Mouse (Mus musculus) lung, embryonic 16.5 days (tissue): ENCODE results near the gene Spata25. TPM values are rescaled to one million over a fixed set of nuclear protein-coding genes. Genes with fewer than 3 reads are reported as not detected.
A peak's percentile ranks its signal among the peaks of the same experiment; 100 is the strongest.
"Not testable (repeated sequence)": the region's sequence is repeated elsewhere in the genome, so short reads cannot be mapped to it uniquely, and the experiment has no call there.

Experiments used
- ATAC-seq: fragments of 200-750 bp; cut with Nextera tagmentation; 2 replicates; pipeline ENCODE4 v1.8.0; 2017; ENCODE audit warnings: low read depth, mild to moderate bottlenecking, moderate library complexity
- H3K27ac ChIP-seq: fragments of 300-500 bp; sonication (generic); 2 replicates; pipeline ENCODE4 v1.5.1; 2014; ENCODE audit warnings: mild to moderate bottlenecking, control low read depth, low read length
- H3K27me3 ChIP-seq: fragments of 300-500 bp; sonication (generic); 2 replicates; pipeline ENCODE4 v1.6.1; 2014; ENCODE audit warnings: low read depth, low read length, mixed read lengths; ENCODE audit not compliant: control insufficient read depth, insufficient read depth
- H3K36me3 ChIP-seq: fragments of 300-500 bp; sonication (generic); 2 replicates; pipeline ENCODE4 v1.6.1; 2014; ENCODE audit warnings: low read length; ENCODE audit not compliant: control insufficient read depth, insufficient read depth
- H3K4me1 ChIP-seq: fragments of 300-500 bp; sonication (generic); replicated peaks from 2 replicates; pipeline ENCODE4 v1.6.1; 2014; ENCODE audit warnings: low read length, mixed read lengths; ENCODE audit not compliant: control insufficient read depth, insufficient read depth
- H3K4me2 ChIP-seq: fragments of 300-500 bp; sonication (generic); 2 replicates; pipeline ENCODE4 v1.6.1; 2014; ENCODE audit warnings: low read depth, low read length, control low read depth
- H3K4me3 ChIP-seq: fragments of 300-500 bp; sonication (generic); 2 replicates; pipeline ENCODE4 v1.5.1; 2014; ENCODE audit warnings: mild to moderate bottlenecking, low read length, control low read depth
- H3K9ac ChIP-seq: fragments of 300-500 bp; sonication (generic); 2 replicates; pipeline ENCODE4 v1.6.1; 2014; ENCODE audit warnings: low read length, control low read depth
- H3K9me3 ChIP-seq: fragments of 300-500 bp; sonication (generic); 2 replicates; pipeline ENCODE4 v1.6.1; 2016; ENCODE audit warnings: low read length; ENCODE audit not compliant: control insufficient read depth
- WGBS: fragments of 180-500 bp; shearing (Covaris S2); extraction: QIAGEN DNeasy Blood & Tissue Kit; methylation state at CpG from one replicate; pipeline ENCODE4 v1.1.7; 2014; 5-methylcytosine and 5-hydroxymethylcytosine counted together
- polyA plus RNA-seq: library from polyadenylated mRNA; unstranded; fragments of >200 nt; fragmentation: Nextera tagmentation; extraction: Ambion mirVana; gene quantifications from 2 replicates; pipeline ENCODE4 v1.2.1, GENCODE M21; 2015

The Spata25 gene
- polyA plus RNA-seq, 1 experiment from 2014 or later, result not detected

DNA sequence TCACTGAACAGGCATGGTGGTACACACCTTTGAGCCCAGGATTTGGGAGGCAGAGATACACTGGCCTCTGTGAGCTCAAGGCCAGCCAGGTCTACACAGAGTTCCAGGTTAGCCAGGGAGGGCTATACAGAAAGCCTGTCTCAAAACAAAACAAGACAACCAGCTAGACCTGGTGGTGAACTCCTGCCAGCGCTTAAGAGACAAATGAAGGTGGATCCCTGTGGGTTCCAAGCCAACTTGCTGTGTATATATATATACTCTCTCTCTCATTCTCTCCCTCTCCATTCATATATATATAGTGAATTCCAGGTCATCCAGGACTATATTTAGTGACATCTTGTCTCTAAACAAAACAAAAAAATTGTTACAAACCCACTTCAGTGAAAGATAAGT is 24.4 kb downstream of the Spata25 start:
- ATAC-seq, result no peak
- 70% methylated on average over 1 of the region's 1 CpGs for WGBS
- Histone ChIP-seq H3K4me1 (peaks cover 12% of the 10 kb centered on the region), H3K27ac (no peak overlapping the region), H3K4me2 (peak overlapping the region; percentile 69), H3K27me3 (no peaks in the 10 kb centered on the region), H3K4me3 (peak overlapping the region; percentile 88), H3K36me3 (peaks cover 11% of the 10 kb centered on the region), H3K9me3 (no peaks in the 10 kb centered on the region), H3K9ac (peak overlapping the region; percentile 77)

DNA sequence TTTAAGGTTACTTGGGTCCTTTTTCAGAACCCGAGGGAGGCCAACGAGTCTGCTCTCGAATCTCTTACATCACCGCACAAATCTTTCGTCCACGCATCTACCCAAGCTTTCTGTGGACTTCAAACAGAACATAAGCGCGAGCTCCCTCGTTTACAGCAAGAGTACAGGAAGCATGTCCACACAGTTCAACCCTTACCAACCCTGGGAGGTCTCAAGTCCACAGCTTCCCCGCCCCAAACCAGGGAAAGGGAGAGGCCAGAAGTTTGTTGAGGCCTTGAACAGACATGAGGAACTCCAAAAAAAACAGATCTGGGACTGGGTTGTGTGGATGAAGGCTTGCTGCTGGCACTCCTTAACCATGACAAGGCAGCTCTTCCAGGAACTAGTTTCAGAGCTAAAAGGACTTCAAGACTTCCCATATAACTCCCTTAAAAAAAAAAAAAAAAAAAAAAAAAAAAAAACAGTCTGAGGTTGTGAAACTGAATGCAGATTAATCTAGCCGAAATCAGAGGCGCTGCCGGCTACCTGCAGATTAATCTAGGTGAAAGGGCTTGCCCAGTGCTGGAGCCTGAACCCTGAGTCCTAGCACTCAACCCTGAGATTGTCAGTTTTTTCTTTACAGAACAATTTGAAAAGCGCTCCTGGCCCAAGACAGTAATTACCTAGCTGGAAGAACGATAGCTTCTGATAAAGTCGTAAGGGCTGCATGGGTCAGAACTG is 25.0 kb downstream of the Spata25 start:
- H3K36me3 ChIP-seq, result peaks cover 11% of the 10 kb centered on the region
- H3K4me1 ChIP-seq, result peaks cover 12% of the 10 kb centered on the region
- peak overlapping the region; percentile 77 for H3K9ac ChIP-seq
- no peak for ATAC-seq
- H3K4me3 ChIP-seq, result peak overlapping the region; percentile 88; the same call in 1 of the 2 replicates
- peak overlapping the region; percentile 69 for H3K4me2 ChIP-seq
- no peaks in the 10 kb centered on the region for H3K27me3 ChIP-seq
- WGBS, result 87% methylated on average over 16 of the region's 16 CpGs
- H3K27ac ChIP-seq, result no peak overlapping the region
- H3K9me3 ChIP-seq, result no peaks in the 10 kb centered on the region

DNA sequence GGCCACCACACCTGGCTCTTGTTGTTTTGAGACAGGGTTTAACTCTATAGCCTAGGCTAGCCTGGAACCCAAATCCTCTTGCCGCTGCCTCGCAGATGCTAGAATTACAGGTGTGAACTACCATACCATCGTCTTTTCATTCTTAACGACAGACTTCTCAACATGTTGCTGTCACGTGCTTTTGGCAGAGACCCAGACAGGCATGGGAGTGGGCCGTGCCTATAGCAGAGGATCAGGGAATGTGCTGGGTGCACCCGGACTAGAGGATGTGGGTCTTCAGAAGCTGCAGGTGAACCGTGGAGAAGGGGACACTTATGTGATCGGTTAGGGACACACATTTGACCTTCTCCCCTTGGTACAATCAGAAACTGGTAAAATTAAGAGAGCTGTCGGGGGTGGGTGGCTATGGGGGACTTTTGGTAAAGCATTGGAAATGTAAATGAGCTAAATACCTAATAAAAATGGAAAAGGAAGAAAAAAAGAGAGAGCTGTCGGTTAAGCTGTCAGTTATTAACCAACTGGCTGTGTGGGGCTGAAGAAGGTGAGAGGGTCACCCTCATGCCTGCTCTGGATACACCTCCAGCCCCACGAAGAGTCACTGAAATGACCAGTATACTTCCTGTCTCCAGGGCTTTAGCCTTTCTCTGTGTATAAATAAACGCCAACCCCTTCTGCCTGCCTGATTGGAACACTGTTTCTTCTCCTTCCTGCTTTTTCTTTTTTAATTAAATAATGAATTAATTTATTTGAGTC is 27.9 kb downstream of the Spata25 start:
- peaks cover 6% of the 10 kb centered on the region for H3K4me1 ChIP-seq
- WGBS, result 83% methylated on average over 13 of the region's 13 CpGs
- peaks cover 14% of the 10 kb centered on the region for H3K36me3 ChIP-seq

DNA sequence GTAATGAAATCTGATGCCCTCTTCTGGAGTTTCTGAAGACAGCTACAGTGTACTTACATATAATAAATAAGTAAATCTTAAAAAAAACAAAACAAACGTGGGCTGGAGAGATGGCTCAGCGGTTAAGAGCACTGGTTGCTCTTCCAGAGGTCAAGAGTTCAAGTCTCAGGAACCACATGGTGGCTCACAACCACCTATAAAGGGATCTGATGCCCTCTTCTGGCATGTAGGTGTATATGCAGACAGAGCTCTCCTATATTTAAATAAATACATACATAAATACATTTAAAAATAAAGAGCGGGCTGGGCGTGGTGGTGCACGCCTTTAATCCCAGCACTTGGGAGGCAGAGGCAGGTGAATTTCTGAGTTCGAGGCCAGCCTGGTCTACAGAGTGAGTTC is 29.8 kb downstream of the Spata25 start:
- WGBS, result 74% methylated on average over 6 of the region's 6 CpGs

More for the DNA sequence above, 27.9 kb downstream of the Spata25 start:
- no peak for ATAC-seq
- no peak overlapping the region for H3K4me3 ChIP-seq
- H3K9ac ChIP-seq, result no peak overlapping the region
- no peak overlapping the region for H3K4me2 ChIP-seq
- no peak overlapping the region for H3K27ac ChIP-seq
- H3K9me3 ChIP-seq, result no peaks in the 10 kb centered on the region
- no peaks in the 10 kb centered on the region for H3K27me3 ChIP-seq

DNA sequence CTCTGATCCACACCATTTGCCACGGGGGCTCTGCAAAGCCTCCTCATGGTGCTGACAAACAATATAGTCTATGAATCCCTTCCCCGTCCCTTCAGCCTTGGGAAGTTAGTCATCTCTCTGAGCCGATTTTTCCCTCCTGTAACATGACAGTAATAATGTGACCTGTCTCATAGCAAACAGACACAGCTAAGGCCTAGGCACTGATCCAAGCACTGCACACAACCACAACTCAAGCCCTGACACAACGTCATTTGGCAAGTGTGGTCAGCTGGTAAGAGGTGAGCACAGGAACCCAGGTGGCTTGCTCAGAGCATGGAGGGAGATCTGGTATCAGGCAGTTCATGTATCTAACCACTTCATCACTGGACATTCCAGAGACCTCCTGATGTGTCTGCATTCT is 32.5 kb downstream of the Spata25 start:
- Histone ChIP-seq H3K4me3 (no peak overlapping the region), H3K4me2 (no peak overlapping the region), H3K9ac (no peak overlapping the region), H3K4me1 (no peaks in the 10 kb centered on the region), H3K9me3 (no peaks in the 10 kb centered on the region), H3K27me3 (no peaks in the 10 kb centered on the region), H3K36me3 (peaks cover 32% of the 10 kb centered on the region), H3K27ac (no peak overlapping the region)
- no peak for ATAC-seq
- 76% methylated on average over 4 of the region's 4 CpGs for WGBS

More for the DNA sequence above, 29.8 kb downstream of the Spata25 start:
- H3K27ac ChIP-seq, H3K4me3 ChIP-seq, ATAC-seq, H3K9me3 ChIP-seq, H3K4me1 ChIP-seq, H3K4me2 ChIP-seq, H3K9ac ChIP-seq, H3K27me3 ChIP-seq: not testable (repeated sequence)
- peaks cover 21% of the 10 kb centered on the region for H3K36me3 ChIP-seq

DNA sequence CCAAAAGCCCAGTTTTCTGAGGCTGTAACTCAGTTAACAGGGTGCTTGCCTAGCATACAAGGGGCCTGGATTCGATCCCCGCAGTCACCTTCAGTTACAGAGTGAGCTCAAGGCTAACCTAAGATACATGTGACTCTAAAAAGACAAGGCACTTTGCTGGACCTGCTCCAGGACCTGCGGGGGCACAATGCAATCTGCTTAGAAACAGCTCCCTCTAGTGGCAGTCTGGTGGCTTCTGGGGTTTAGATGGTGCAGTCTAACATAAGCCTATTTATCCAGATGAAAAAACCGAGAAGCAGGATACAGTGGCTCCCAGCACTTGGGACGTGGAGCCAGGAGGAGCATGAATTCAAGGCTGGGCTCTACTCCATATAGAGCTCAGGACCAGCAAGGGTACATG is 34.0 kb downstream of the Spata25 start:
- no peaks in the 10 kb centered on the region for H3K9me3 ChIP-seq
- H3K9ac ChIP-seq, result no peak overlapping the region
- no peak overlapping the region for H3K4me2 ChIP-seq
- no peaks in the 10 kb centered on the region for H3K4me1 ChIP-seq
- no peak overlapping the region for H3K27ac ChIP-seq
- WGBS, result 28% methylated on average over 5 of the region's 5 CpGs
- ATAC-seq, result peak; percentile 63
- H3K27me3 ChIP-seq, result no peaks in the 10 kb centered on the region
- no peak overlapping the region for H3K4me3 ChIP-seq
- peaks cover 28% of the 10 kb centered on the region for H3K36me3 ChIP-seq

DNA sequence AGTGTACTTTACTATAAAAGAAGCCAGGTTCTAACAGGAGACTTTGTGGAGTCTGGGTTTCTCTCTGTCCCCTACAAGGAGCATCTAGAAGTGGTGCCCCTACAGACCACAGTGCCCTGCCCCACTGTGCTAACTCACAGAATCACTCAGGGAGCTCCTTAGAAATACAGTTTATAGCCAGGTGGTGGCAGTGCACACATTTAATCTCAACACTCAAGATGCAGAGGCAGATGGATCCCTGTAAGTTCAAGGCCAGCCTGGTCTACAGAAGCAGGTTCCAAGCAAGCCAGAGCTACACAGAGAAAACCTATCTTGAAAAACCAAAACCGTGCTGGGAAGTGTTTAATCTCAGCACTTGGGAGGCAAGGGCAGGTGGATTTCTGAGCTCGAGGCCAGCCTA is 34.6 kb downstream of the Spata25 start:
- no peak overlapping the region for H3K4me2 ChIP-seq
- no peak for ATAC-seq
- 83% methylated on average over 2 of the region's 2 CpGs for WGBS
- no peaks in the 10 kb centered on the region for H3K27me3 ChIP-seq
- no peaks in the 10 kb centered on the region for H3K9me3 ChIP-seq
- no peak overlapping the region for H3K27ac ChIP-seq
- H3K4me1 ChIP-seq, result no peaks in the 10 kb centered on the region
- H3K36me3 ChIP-seq, result peaks cover 27% of the 10 kb centered on the region
- no peak overlapping the region for H3K9ac ChIP-seq
- H3K4me3 ChIP-seq, result no peak overlapping the region

DNA sequence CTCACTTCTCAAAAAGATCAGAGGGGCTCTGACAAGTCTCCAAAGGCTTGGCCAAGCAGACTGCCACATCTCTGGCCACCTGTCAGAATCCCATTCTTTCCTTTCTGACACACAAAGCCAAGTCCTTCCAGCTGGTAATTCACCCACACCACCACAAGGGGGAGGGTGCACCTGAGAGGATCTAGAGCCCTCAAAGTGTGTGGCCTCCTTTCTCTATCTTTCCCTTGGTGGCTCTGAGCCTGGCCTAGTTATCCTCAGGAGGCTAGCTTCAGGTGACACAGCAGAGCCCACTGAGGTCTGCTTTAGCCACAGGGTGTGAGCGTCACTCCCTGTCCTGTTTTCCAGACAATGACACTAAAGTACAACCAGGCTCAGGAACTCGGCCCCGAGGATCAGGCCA is 35.1 kb downstream of the Spata25 start:
- Histone ChIP-seq H3K9me3 (no peaks in the 10 kb centered on the region), H3K4me1 (no peaks in the 10 kb centered on the region), H3K4me2 (no peak overlapping the region), H3K27ac (no peak overlapping the region), H3K27me3 (no peaks in the 10 kb centered on the region), H3K9ac (no peak overlapping the region), H3K4me3 (no peak overlapping the region), H3K36me3 (peaks cover 27% of the 10 kb centered on the region)
- 69% methylated on average over 3 of the region's 3 CpGs for WGBS
- ATAC-seq, result no peak

DNA sequence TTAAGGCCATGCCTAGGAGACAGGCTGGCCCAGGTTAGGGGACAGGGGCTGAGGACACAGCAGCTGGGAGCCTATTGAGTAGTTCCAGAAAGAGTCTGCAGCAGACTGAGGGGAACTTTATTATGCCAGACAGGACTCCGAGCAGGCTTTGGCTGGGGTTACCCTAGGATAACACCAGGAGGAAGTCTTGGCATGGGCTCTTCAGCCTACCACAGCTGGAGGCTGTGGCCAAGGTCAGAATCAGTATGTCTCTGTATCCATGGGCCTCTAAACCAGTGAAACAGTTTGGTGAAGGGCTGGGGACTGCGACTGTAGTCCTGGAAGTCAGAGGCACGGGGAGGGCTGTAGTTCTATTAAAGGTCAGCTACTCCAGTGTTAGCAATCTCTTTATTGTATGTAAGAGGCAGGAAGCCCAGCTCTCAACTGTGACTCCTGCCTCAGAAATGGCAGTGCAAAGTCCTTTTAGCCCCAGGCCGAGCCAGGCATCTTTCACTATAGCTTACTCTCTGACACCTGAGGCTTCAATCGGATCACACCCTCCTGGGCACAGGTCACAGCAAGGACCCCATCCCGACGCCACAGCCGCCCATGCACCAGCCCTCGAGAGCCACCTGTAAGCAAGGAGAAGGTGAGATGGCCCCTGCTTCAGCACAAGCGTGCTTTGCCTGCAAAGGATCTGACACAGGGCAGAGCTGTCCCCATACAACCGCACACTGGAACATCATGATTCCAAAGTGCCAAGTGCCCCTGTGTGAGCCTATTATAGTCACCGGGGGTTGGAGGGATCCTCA is 35.7 kb downstream of the Spata25 start:
- Histone ChIP-seq H3K9me3 (no peaks in the 10 kb centered on the region), H3K36me3 (peaks cover 24% of the 10 kb centered on the region), H3K4me2 (no peak overlapping the region), H3K9ac (no peak overlapping the region), H3K4me1 (no peaks in the 10 kb centered on the region; the same call in 1 of the 2 replicates), H3K4me3 (no peak overlapping the region), H3K27ac (no peak overlapping the region), H3K27me3 (no peaks in the 10 kb centered on the region)
- no peak for ATAC-seq
- WGBS, result 93% methylated on average over 12 of the region's 12 CpGs
